Mouse (Mus musculus) CH12.LX (cell line): ENCODE measurements at regions not wholly inside any gene's neighbourhood (a gene's known extent, or its start where the extent isn't known, plus 50 kb on each side); places are given as distances from the start of the nearest gene placed in this dataset.

ENCODE experiments used
- CTCF ChIP-seq, 2 experiments: IDR thresholded peaks in 1 of 2; conservative IDR thresholded peaks in 1 of 2; 2 replicates each; pipeline ENCODE4 v1.5.1; 2011 to 2012; ENCODE audit warnings: low read depth in 2 of 2, low read length in 2 of 2, improper control_type of control experiment in 1 of 2, inconsistent platforms in 1 of 2, mild to moderate bottlenecking in 1 of 2, moderate library complexity in 1 of 2
- POLR2A ChIP-seq: IDR thresholded peaks from 2 replicates; pipeline ENCODE4 v1.6.1; 2011; ENCODE audit warnings: low read depth, mild to moderate bottlenecking, improper control_type of control experiment, low read length
- ZNF384 ChIP-seq: IDR thresholded peaks from 2 replicates; pipeline ENCODE4 v1.6.1; 2012; ENCODE audit warnings: low read depth, low read length, improper control_type of control experiment, inconsistent platforms

GRCm38 (mm10) chr13:52255697-52256096 lies 275.4 kb downstream of the Diras2 start:
- TF ChIP-seq POLR2A, result no peak
- no peak for TF ChIP-seq ZNF384
- TF ChIP-seq CTCF (conservative IDR thresholded peaks at IDR 0.05 in 1 of 2, IDR thresholded peaks at IDR 0.05 in 1 of 2; ENCODE audit: low read depth in 2 of 2, low read length in 2 of 2), result peak; percentile 7 to 52; a peak in 2 of 4 replicates
